8 mouse cellular contexts compared by ENCODE assay signal in genomic region chr14:52123918-52124317, GRCm38 (mm10). TPM values are rescaled to one million over a fixed set of nuclear protein-coding genes. Genes with fewer than 3 reads are reported as not detected.
DNase-seq lines count a peak whose midpoint lies in the region; ATAC-seq and TF ChIP-seq lines count a peak whose summit lies in the region.

No protein-coding gene starts in this region.

- no peaks in the 10 kb centered on the region for H3K36me3 ChIP-seq in heart, adult 2 months (ENCODE audit: control insufficient read depth, insufficient read depth, low read length)
- no peaks in the 10 kb centered on the region for H3K36me3 ChIP-seq in heart, embryonic 12.5 days
- no peaks in the 10 kb centered on the region for H3K36me3 ChIP-seq in heart, embryonic 16.5 days (ENCODE audit: control insufficient read depth, insufficient read depth)
- H3K36me3 ChIP-seq in midbrain, embryonic 14.5 days (ENCODE audit: control insufficient read depth, insufficient read depth, low read length), result no peaks in the 10 kb centered on the region

- no peak overlapping the region for H3K27ac ChIP-seq in heart, adult 2 months
- no peak overlapping the region for H3K27ac ChIP-seq in heart, embryonic 12.5 days (ENCODE audit: poor library complexity, severe bottlenecking)
- no peak overlapping the region for H3K27ac ChIP-seq in heart, embryonic 16.5 days (ENCODE audit: low read length)
- no peak overlapping the region for H3K27ac ChIP-seq in midbrain, embryonic 14.5 days (replicated peaks; ENCODE audit: low read depth, low read length)

- DNase-seq in heart, adult 2 months, result peak; percentile 47 to 61
- peak; percentile 70 to 71 for DNase-seq in adrenal gland, adult 18-20 months (ENCODE audit: low spot score in 2 of 2)
- DNase-seq in embryo, embryonic 11 days, result peak; percentile 80
- DNase-seq in left cerebral cortex, adult 18-20 months (ENCODE audit: low spot score in 2 of 2), result peak; percentile 69 to 80
- peak; percentile 86 for DNase-seq in midbrain, embryonic 14.5 days
- peak; percentile 84 for DNase-seq in testis, postnatal 10 days (ENCODE audit: low spot score)

- no peak overlapping the region for H3K4me2 ChIP-seq in heart, embryonic 12.5 days
- no peak overlapping the region for H3K4me2 ChIP-seq in heart, embryonic 16.5 days (ENCODE audit: low read depth, low read length)
- no peak overlapping the region for H3K4me2 ChIP-seq in midbrain, embryonic 14.5 days (ENCODE audit: low read length)

- no peaks in the 10 kb centered on the region for H3K79me2 ChIP-seq in heart, adult 2 months (replicated peaks; ENCODE audit: control insufficient read depth, insufficient read depth, low read length)

- TF ChIP-seq EP300 in heart, adult 2 months (IDR thresholded peaks at IDR 0.05; ENCODE audit: insufficient read depth, low read depth, low read length), result no peak

- no peak overlapping the region for H3K9ac ChIP-seq in heart, adult 2 months (ENCODE audit: low read depth, low read length)
- no peak overlapping the region for H3K9ac ChIP-seq in heart, embryonic 12.5 days
- no peak overlapping the region for H3K9ac ChIP-seq in heart, embryonic 16.5 days (ENCODE audit: low read length)
- no peak overlapping the region for H3K9ac ChIP-seq in midbrain, embryonic 14.5 days (replicated peaks; ENCODE audit: low read length)

- ATAC-seq in heart, embryonic 12.5 days (ENCODE audit: insufficient number of reproducible peaks, low FRiP score), result no peak
- 0 out of 2 replicates have a peak, but pooled peaks have one; percentile 14 for ATAC-seq in heart, embryonic 16.5 days (replicated peaks; ENCODE audit: extremely low read depth, insufficient read depth, low FRiP score)
- ATAC-seq in midbrain, embryonic 14.5 days (ENCODE audit: low FRiP score, low TSS enrichment), result no peak

- H3K27me3 ChIP-seq in heart, adult 2 months (ENCODE audit: control insufficient read depth, insufficient read depth, low read length), result no peaks in the 10 kb centered on the region
- 0 out of 2 replicates have a peak, but pooled peaks cover 15% of the 10 kb centered on the region for H3K27me3 ChIP-seq in heart, embryonic 12.5 days (replicated peaks)
- H3K27me3 ChIP-seq in heart, embryonic 16.5 days (ENCODE audit: control insufficient read depth, insufficient read depth, low read length), result no peaks in the 10 kb centered on the region
- no peaks in the 10 kb centered on the region for H3K27me3 ChIP-seq in midbrain, embryonic 14.5 days (ENCODE audit: control insufficient read depth, insufficient read depth, low read length)

- H3K4me3 ChIP-seq in heart, adult 2 months, result no peak overlapping the region
- H3K4me3 ChIP-seq in heart, embryonic 12.5 days, result no peak overlapping the region
- no peak overlapping the region for H3K4me3 ChIP-seq in heart, embryonic 16.5 days (ENCODE audit: low read length)
- H3K4me3 ChIP-seq in midbrain, embryonic 14.5 days (replicated peaks; ENCODE audit: low read depth, low read length), result no peak overlapping the region

- peak; percentile 89 for TF ChIP-seq CTCF in heart, adult 2 months (IDR thresholded peaks at IDR 0.05)

- intact Hi-C loops in heart, adult 2 months (cut with DNase I), result loop anchor here (2.0 kb wide), 1 partner anchor 215 kb away; no protein-coding TSS in a partner anchor

- no peaks in the 10 kb centered on the region for H3K4me1 ChIP-seq in heart, adult 2 months (ENCODE audit: control insufficient read depth, insufficient read depth, low read length)
- no peaks in the 10 kb centered on the region; the same call in 1 of the 2 replicates for H3K4me1 ChIP-seq in heart, embryonic 12.5 days (replicated peaks)
- peaks cover under 1% of the 10 kb centered on the region; the same call in 1 of the 2 replicates for H3K4me1 ChIP-seq in heart, embryonic 16.5 days (ENCODE audit: control insufficient read depth, insufficient read depth, low read length)
- H3K4me1 ChIP-seq in midbrain, embryonic 14.5 days (ENCODE audit: control insufficient read depth, insufficient read depth, low read length), result peaks cover 4% of the 10 kb centered on the region; the same call in 1 of the 2 replicates

- 23% methylated on average over 4 of the region's 4 CpGs for WGBS in heart, adult 2 months
- WGBS in heart, embryonic 12.5 days, result 20% methylated on average over 4 of the region's 4 CpGs
- WGBS in heart, embryonic 16.5 days, result 21% methylated on average over 4 of the region's 4 CpGs
- WGBS in midbrain, embryonic 14.5 days, result 19% methylated on average over 4 of the region's 4 CpGs

- TF ChIP-seq POLR2A in heart, adult 2 months (IDR thresholded peaks at IDR 0.05; ENCODE audit: insufficient read depth, low read depth, low read length), result no peak

- no peaks in the 10 kb centered on the region for H3K9me3 ChIP-seq in heart, embryonic 12.5 days (replicated peaks)
- no peaks in the 10 kb centered on the region for H3K9me3 ChIP-seq in heart, embryonic 16.5 days (replicated peaks; ENCODE audit: control insufficient read depth, low read length)
- no peaks in the 10 kb centered on the region for H3K9me3 ChIP-seq in midbrain, embryonic 14.5 days (ENCODE audit: control insufficient read depth, low read length)

RNA-seq across cellular contexts. Expression of gene Rpgrip1, which starts 13.4 kb away (rescaled TPM):
- under 1 TPM; 0.16 to 0.23 TPM for total RNA-seq in heart, adult 2 months (2021)
- 0.59 and 0.98 TPM in 2 replicates for polyA plus RNA-seq in heart, adult 2 months (2012; rRNA removed)
- 31.9 and 32.1 TPM in 2 replicates for polyA plus RNA-seq in heart, embryonic 12.5 days (2016; fragmentation: Nextera tagmentation; extraction: Ambion mirVana)
- 1 to 10 TPM in 1 of 2 experiments, under 1 TPM in 1; 0.35 to 1.3 TPM for total RNA-seq in adrenal gland, adult 18-20 months (2021)
- polyA plus RNA-seq in heart, embryonic 16.5 days (2015; fragmentation: Nextera tagmentation; extraction: Ambion mirVana), result 24.7 and 29.5 TPM in 2 replicates
- total RNA-seq in left cerebral cortex, adult 18-20 months (2021), result 1 to 10 TPM; 1.7 to 1.8 TPM
- 39.5 and 57.3 TPM in 2 replicates for polyA plus RNA-seq in midbrain, embryonic 14.5 days (2014; fragmentation: Nextera tagmentation; extraction: Ambion mirVana)

RNA-seq across cellular contexts. Expression of gene Hnrnpc, which starts 20.1 kb away (rescaled TPM):
- 100 to 1,000 TPM; 137 to 147 TPM for total RNA-seq in heart, adult 2 months (2021)
- polyA plus RNA-seq in heart, adult 2 months (2012; rRNA removed), result 70.7 and 140 TPM in 2 replicates
- 425 and 438 TPM in 2 replicates for polyA plus RNA-seq in heart, embryonic 12.5 days (2016; fragmentation: Nextera tagmentation; extraction: Ambion mirVana)
- total RNA-seq in adrenal gland, adult 18-20 months (2021), result 100 to 1,000 TPM; 285 to 298 TPM
- polyA plus RNA-seq in heart, embryonic 16.5 days (2015; fragmentation: Nextera tagmentation; extraction: Ambion mirVana), result 337 and 412 TPM in 2 replicates
- total RNA-seq in left cerebral cortex, adult 18-20 months (2021), result 100 to 1,000 TPM; 238 to 239 TPM
- polyA plus RNA-seq in midbrain, embryonic 14.5 days (2014; fragmentation: Nextera tagmentation; extraction: Ambion mirVana), result 473 and 549 TPM in 2 replicates

Comparison
In these comparisons a context has a peak if more than half of its experiments do, and no peak if none do; other contexts are left out.
1. RNA of gene Rpgrip1, which starts 13.4 kb away (polyA plus RNA-seq): 39.5 to 57.3 TPM in midbrain, embryonic 14.5 days, 31.9 to 32.1 TPM in heart, embryonic 12.5 days and 24.7 to 29.5 TPM in heart, embryonic 16.5 days; 0.59 to 0.98 TPM in heart, adult 2 months; every median in the first group is over 10 times any median in the second.
2. Peak in every context shown above with its lines, with median percentiles within 50 percentile points of each other: DNase-seq.